1 mouse cellular context compared by ENCODE assay signal in the genomic region with DNA sequence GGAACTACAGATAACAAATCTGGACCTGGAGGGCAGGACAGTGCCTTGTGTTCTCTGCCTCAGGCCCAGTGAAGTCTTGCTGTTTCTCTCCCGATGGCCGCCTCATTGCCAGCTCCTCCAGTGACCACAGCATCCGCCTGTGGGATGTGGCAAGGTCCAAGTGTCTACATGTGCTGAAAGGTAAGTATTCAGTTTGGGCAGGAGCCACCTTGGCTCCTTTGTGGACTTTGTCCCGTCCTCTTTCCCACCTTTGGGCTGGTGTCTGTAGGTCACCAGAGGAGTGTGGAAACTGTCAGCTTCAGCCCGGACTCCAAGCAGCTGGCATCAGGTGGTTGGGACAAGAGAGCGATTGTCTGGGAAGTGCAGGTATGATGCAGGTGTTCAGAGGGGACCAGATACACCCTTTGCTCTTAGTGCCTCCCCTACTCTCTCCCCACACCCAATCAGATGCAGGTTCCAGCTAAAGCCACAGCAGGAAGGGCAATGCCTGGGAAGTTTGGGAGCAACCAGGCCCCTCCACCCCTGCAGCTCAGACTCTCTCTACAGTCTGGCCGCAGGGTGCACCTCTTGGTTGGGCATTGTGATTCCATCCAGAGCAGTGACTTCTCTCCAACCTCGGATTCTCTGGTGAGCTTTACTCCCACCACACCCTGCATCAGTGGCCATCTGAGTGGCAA.
A peak's percentile ranks its signal among the peaks of the same experiment; 100 is the strongest.
TF ChIP-seq lines count a peak whose summit lies in the region.

No protein-coding gene starts in this region.

TF ChIP-seq in MEL, 35 proteins besides CTCF, POLR2A, EP300 and RAD21 (continued from another document):
- TF ChIP-seq RCOR1 (IDR thresholded peaks at IDR 0.05; ENCODE audit: low read depth, low read length) (no peak), MYB (IDR thresholded peaks at IDR 0.05; ENCODE audit: low read depth, low read length) (0 out of 2 replicates have a peak, but pooled peaks have one; percentile 31), USF1 (IDR thresholded peaks at IDR 0.05; ENCODE audit: low read depth, low read length) (no peak), USF2 (IDR thresholded peaks at IDR 0.05; ENCODE audit: borderline replicate concordance in 1 of 2, insufficient read depth in 1 of 2, low read depth in 1 of 2, low read length in 2 of 2) (no peak), ZC3H11A (IDR thresholded peaks at IDR 0.05; ENCODE audit: low read depth, low read length) (no peak), TAL1 (IDR thresholded peaks at IDR 0.05; ENCODE audit: low read length) (no peak), CHD1 (IDR thresholded peaks at IDR 0.05; ENCODE audit: low read depth, low read length) (no peak), HCFC1 (IDR thresholded peaks at IDR 0.05; ENCODE audit: low read depth, low read length) (0 out of 2 replicates have a peak, but pooled peaks have one; percentile 37), POLR2AphosphoS2 (IDR thresholded peaks at IDR 0.05; ENCODE audit: low read length) (peak; percentile 92), CHD2 (IDR thresholded peaks at IDR 0.05; ENCODE audit: low read length) (peak; percentile 46; the same call in 1 of the 2 replicates), GABPA (IDR thresholded peaks at IDR 0.05; ENCODE audit: low read depth, low read length) (no peak), KAT2A (conservative IDR thresholded peaks at IDR 0.05; ENCODE audit: low read depth, low read length) (no peak), UBTF (IDR thresholded peaks at IDR 0.05; ENCODE audit: borderline replicate concordance, insufficient read depth, low read depth, low read length) (no peak), ZKSCAN1 (IDR thresholded peaks at IDR 0.05; ENCODE audit: low read depth, low read length) (no peak), ZMIZ1 (IDR thresholded peaks at IDR 0.05; ENCODE audit: low read depth, low read length) (no peak; the same call in 1 of the 2 replicates), MAFK (IDR thresholded peaks at IDR 0.05; ENCODE audit: borderline replicate concordance, low read depth, low read length) (no peak)
